Mouse (Mus musculus) myocyte (in vitro differentiated cells): ENCODE measurements at regions not wholly inside any gene's neighbourhood (a gene's known extent, or its start where the extent isn't known, plus 50 kb on each side); places are given as distances from the start of the nearest gene placed in this dataset.

Experiments
- MAX ChIP-seq: IDR thresholded peaks from one replicate; pipeline ENCODE4 v1.6.1; 2011; ENCODE audit warnings: low read depth, mild to moderate bottlenecking, control low read depth
- POLR2A ChIP-seq: IDR thresholded peaks from one replicate; pipeline ENCODE4 v1.6.1; 2011; ENCODE audit warnings: low read depth, mild to moderate bottlenecking, control low read depth, moderate library complexity; ENCODE audit not compliant: insufficient read length
- USF1 ChIP-seq: IDR thresholded peaks from one replicate; pipeline ENCODE4 v1.6.1; 2011; ENCODE audit warnings: low read depth, mild to moderate bottlenecking, control low read depth, moderate library complexity

GRCm38 (mm10) chr16:73719691-73720090 lies 691.9 kb downstream of the Robo2 start:
- no peak for TF ChIP-seq POLR2A
- no peak for TF ChIP-seq MAX
- TF ChIP-seq USF1: no peak
